Mouse (Mus musculus): Measurements from ENCODE around the gene Dcx.

- TF ChIP-seq CTCF (IDR thresholded peaks at IDR 0.05; ENCODE audit: low read depth, low read length) (no peak), POLR2A (IDR thresholded peaks at IDR 0.05; ENCODE audit: insufficient read depth, low read length) (no peak), EP300 (IDR thresholded peaks at IDR 0.05; ENCODE audit: insufficient read depth, low read depth, low read length) (no peak)
Measured at GRCm38 (mm10) chrX:143867129-143867664, 65.9 kb downstream of the Dcx start.

All from ES-Bruce4 (cell line).